Mouse (Mus musculus) liver, embryonic 14.5 days (tissue): Measurements from ENCODE around the gene Pdk2. TPM values are rescaled to one million over a fixed set of nuclear protein-coding genes. Genes with fewer than 3 reads are reported as not detected.

Experiments
- ATAC-seq: fragments of 200-750 bp; cut with Nextera tagmentation; 2 replicates; pipeline ENCODE4 v1.8.0; 2017; ENCODE audit warnings: moderate number of reproducible peaks, mild to moderate bottlenecking, moderate library complexity; ENCODE audit not compliant: insufficient read depth
- DNase-seq, 3 experiments: peaks; one replicate each; pipeline ENCODE4 v3.0.0-alpha.2; 2012 to 2013; ENCODE audit warnings: low read depth in 3 of 3, low spot score in 3 of 3
- H3K27ac ChIP-seq: fragments of 300-500 bp; sonication (generic); 2 replicates; pipeline ENCODE4 v1.5.1; 2014; ENCODE audit warnings: moderate library complexity, mild to moderate bottlenecking, control low read depth, inconsistent platforms
- H3K27me3 ChIP-seq: fragments of 300-500 bp; sonication (generic); 2 replicates; pipeline ENCODE4 v1.6.1; 2014; ENCODE audit warnings: mild to moderate bottlenecking, low read length, moderate library complexity; ENCODE audit not compliant: control insufficient read depth, insufficient read depth
- H3K36me3 ChIP-seq: fragments of 300-500 bp; sonication (generic); replicated peaks from 2 replicates; pipeline ENCODE4 v1.6.1; 2014; ENCODE audit warnings: low read depth; ENCODE audit not compliant: control insufficient read depth, insufficient read depth
- H3K4me1 ChIP-seq, 2 experiments: fragments of 200-500 bp in 1 of 2; fragments of 300-500 bp in 1 of 2; sonication (generic) in 1 of 2; replicated peaks; 2 replicates each; pipeline ENCODE4 v1.6.1; 2012 to 2014; ENCODE audit warnings: antibody characterized with exemption in 1 of 2, inconsistent platforms in 1 of 2, low read length in 1 of 2; ENCODE audit not compliant: control insufficient read depth in 2 of 2, insufficient read depth in 2 of 2
- H3K4me2 ChIP-seq: fragments of 300-500 bp; sonication (generic); 2 replicates; pipeline ENCODE4 v1.6.1; 2014; ENCODE audit warnings: low read depth, mild to moderate bottlenecking, control low read depth, moderate library complexity
- H3K4me3 ChIP-seq, 2 experiments: fragments of 200-500 bp in 1 of 2; fragments of 300-500 bp in 1 of 2; sonication (generic) in 1 of 2; 2 replicates each; pipeline ENCODE4 v1.5.1; 2012 to 2014; ENCODE audit warnings: low read depth in 2 of 2, low read length in 2 of 2, mild to moderate bottlenecking in 2 of 2, control low read depth in 1 of 2, inconsistent platforms in 1 of 2, moderate library complexity in 1 of 2; ENCODE audit not compliant: insufficient read depth in 1 of 2
- H3K9ac ChIP-seq: fragments of 300-500 bp; sonication (generic); replicated peaks from 2 replicates; pipeline ENCODE4 v1.6.1; 2014; ENCODE audit warnings: mild to moderate bottlenecking, control low read depth, moderate library complexity
- H3K9me3 ChIP-seq: fragments of 300-500 bp; sonication (generic); 2 replicates; pipeline ENCODE4 v1.6.1; 2016; ENCODE audit warnings: low read length, mixed read lengths; ENCODE audit not compliant: control insufficient read depth
- CTCF ChIP-seq: IDR thresholded peaks from 2 replicates; pipeline ENCODE4 v1.5.1; 2016; ENCODE audit warnings: antibody characterized with exemption, low read depth, control low read depth
- EP300 ChIP-seq: IDR thresholded peaks from 2 replicates; pipeline ENCODE4 v1.6.1; 2016; ENCODE audit warnings: antibody characterized with exemption, low read depth
- WGBS: fragments of 180-500 bp; shearing (Covaris S2); extraction: QIAGEN DNeasy Blood & Tissue Kit; methylation state at CpG from one replicate; pipeline ENCODE4 v1.1.7; 2014; ENCODE audit not compliant: insufficient replicate concordance; 5-methylcytosine and 5-hydroxymethylcytosine counted together
- polyA plus RNA-seq, 2 experiments: library from polyadenylated mRNA; depleted of rRNA in 1 of 2; stranded (reverse) in 1 of 2; unstranded in 1 of 2; fragments of >200 nt; fragmentation: Nextera tagmentation in 1 of 2; extraction: Ambion mirVana in 1 of 2; gene quantifications; 2 replicates each; pipeline versions ENCODE4 v1.2.1 to v1.2.3; 2012 to 2014

The Pdk2 gene
- polyA plus RNA-seq, 2 experiments: 3.5 to 7.0 TPM

- DNase-seq (no peak), ATAC-seq (no peak)
- no peak overlapping the region for H3K9ac ChIP-seq
- no peaks in the 10 kb centered on the region for H3K27me3 ChIP-seq
- H3K36me3 ChIP-seq: peaks cover 26% of the 10 kb centered on the region
- TF ChIP-seq CTCF: no peak
- no peak for TF ChIP-seq EP300
- H3K4me2 ChIP-seq: no peak overlapping the region
- H3K27ac ChIP-seq: no peak overlapping the region
- peaks cover 35 to 41% of the 10 kb centered on the region in 2 experiments for H3K4me1 ChIP-seq
- H3K9me3 ChIP-seq: no peaks in the 10 kb centered on the region
- no peak overlapping the region for H3K4me3 ChIP-seq
- 80% methylated on average over 6 of the region's 6 CpGs for WGBS
Measured at GRCm38 (mm10) chr11:95004937-95005198, 36.3 kb downstream of the Pdk2 start.

DNA sequence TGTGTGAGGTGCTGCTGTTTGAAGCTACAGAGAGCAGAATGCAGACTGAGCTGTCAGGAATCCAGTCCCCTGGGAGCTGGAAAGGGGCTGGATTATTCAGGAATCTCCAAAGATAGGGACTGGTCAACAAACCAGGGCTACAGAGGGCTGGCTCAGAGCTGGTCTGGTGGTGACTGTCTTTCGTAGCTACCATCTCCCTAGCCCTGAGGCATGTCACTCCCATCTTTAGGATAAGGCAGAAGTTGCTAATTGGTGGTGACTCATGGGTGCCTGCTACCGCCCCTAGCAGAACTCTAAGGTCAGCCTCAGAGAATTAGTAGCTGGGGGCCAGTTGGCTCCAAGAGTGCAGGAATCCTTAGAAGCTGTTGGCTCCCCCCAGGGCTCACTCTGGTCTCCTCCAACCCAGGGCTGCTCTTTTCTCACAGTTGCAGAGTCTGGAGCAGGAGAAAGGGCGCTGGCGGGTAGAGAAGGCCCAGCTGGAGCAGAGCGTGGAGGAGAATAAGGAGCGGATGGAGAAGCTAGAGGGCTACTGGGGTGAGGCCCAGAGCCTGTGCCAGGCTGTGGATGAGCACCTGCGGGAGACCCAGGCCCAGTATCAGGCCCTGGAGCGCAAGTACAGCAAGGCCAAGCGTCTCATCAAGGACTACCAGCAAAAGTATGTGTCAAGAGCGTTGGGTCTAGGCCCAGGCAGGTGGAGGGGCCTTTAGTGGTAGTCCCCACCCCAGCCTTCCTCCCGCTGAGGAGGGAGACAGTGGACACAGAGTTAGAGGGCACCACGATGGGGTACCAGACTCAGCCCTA is 36.8 kb downstream of the Pdk2 start:
- Histone ChIP-seq H3K9me3 (no peaks in the 10 kb centered on the region), H3K9ac (no peak overlapping the region), H3K27me3 (no peaks in the 10 kb centered on the region), H3K4me1 (peaks cover 35 to 46% of the 10 kb centered on the region in 2 experiments), H3K27ac (no peak overlapping the region), H3K4me3 (no peak overlapping the region), H3K36me3 (peaks cover 26% of the 10 kb centered on the region), H3K4me2 (no peak overlapping the region)
- DNase-seq (no peak), ATAC-seq (no peak)
- TF ChIP-seq EP300 (no peak), CTCF (no peak)
- WGBS: 76% methylated on average over 12 of the region's 12 CpGs

GRCm38 (mm10) chr11:95002705-95003104 is 38.4 kb downstream of the Pdk2 start:
- peaks cover 32% of the 10 kb centered on the region for H3K36me3 ChIP-seq
- ATAC-seq: no peak
- no peaks in the 10 kb centered on the region for H3K9me3 ChIP-seq
- TF ChIP-seq CTCF (no peak), EP300 (no peak)
- no peak overlapping the region for H3K9ac ChIP-seq
- H3K27me3 ChIP-seq: no peaks in the 10 kb centered on the region
- H3K4me1 ChIP-seq: peaks cover 33 to 50% of the 10 kb centered on the region in 2 experiments
- H3K4me3 ChIP-seq: no peak overlapping the region
- H3K27ac ChIP-seq: no peak overlapping the region
- 87% methylated on average over 8 of the region's 8 CpGs for WGBS
- H3K4me2 ChIP-seq: no peak overlapping the region
- no peak for DNase-seq

DNA sequence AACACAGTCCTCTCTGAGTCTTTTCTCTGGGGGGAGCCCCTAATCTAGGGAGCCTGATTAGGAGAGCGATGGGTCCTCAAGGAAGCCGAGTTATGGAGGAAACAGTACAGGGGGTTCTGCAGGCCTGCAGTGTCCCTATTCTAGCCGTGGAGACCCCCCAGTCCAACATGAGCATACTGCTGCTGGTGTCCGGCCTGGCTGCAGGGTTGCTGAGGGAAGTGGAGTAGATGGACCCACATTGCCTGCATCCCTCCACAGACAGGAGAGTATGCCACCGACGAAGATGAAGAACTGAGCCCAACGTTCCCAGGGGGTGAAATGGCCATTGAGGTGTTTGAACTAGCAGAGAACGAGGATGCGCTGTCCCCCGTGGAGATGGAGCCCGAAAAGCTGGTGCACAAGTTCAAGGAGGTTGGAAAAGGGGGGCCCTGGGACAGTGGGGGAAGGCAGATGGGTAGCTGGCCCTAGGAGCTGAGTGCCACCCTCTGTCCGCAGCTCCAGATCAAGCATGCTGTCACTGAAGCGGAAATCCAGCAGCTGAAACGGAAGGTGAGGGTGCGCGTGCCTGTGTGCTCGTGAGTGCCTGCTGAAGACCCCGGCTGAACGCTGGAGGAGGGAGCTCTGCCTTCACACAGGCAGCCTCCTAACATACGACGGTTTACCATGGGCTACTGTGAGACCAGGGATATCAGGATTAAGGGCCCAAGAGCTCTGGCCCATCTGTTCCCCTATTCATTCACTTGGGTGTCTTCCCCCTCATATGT is 39.4 kb downstream of the Pdk2 start:
- no peak overlapping the region for H3K4me3 ChIP-seq
- peak overlapping the region; percentile 3; the same call in 1 of the 2 replicates for H3K9ac ChIP-seq
- peaks cover 34% of the 10 kb centered on the region for H3K36me3 ChIP-seq
- H3K4me2 ChIP-seq: no peak overlapping the region
- TF ChIP-seq CTCF (no peak), EP300 (no peak)
- H3K27me3 ChIP-seq: no peaks in the 10 kb centered on the region
- peaks cover 31 to 50% of the 10 kb centered on the region in 2 experiments for H3K4me1 ChIP-seq
- ATAC-seq (no peak), DNase-seq (no peak)
- WGBS: 82% methylated on average over 21 of the region's 21 CpGs
- peak overlapping the region; percentile 33; the same call in 1 of the 2 replicates for H3K27ac ChIP-seq
- no peaks in the 10 kb centered on the region for H3K9me3 ChIP-seq

DNA sequence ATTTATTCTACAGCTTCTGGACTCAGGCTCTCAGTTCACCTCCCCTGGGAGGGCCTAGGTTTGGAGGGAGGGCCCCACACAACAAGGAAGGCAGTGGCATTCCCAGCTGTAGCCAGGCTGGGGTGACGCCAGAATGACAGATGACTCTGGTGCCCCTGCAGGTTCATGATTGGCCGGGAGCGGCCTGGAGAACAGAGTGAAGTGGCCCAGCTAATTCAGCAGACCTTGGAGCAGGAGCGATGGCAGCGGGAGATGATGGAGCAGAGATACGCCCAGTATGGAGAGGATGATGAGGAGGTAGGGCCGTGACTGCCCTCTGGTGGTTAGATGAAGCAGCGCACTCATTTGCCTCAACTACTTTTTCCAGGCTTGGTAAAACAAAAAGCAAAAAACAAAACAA is 40.1 kb downstream of the Pdk2 start:
- DNase-seq: peak in 2 of 3 experiments; percentile 65 to 70
- Histone ChIP-seq H3K9me3 (no peaks in the 10 kb centered on the region), H3K27me3 (no peaks in the 10 kb centered on the region), H3K4me1 (peaks cover 33 to 50% of the 10 kb centered on the region in 2 experiments), H3K4me2 (peak overlapping the region; percentile 54), H3K9ac (peak overlapping the region; percentile 45), H3K4me3 (no peak overlapping the region), H3K27ac (peak overlapping the region; percentile 45), H3K36me3 (peaks cover 39% of the 10 kb centered on the region)
- ATAC-seq: peak; percentile 35; the same call in 1 of the 2 replicates
- TF ChIP-seq CTCF (peak; percentile 99), EP300 (no peak; the same call in 1 of the 2 replicates)
- 5% methylated on average over 8 of the region's 8 CpGs for WGBS
